Mouse (Mus musculus) embryonic facial prominence, embryonic 13.5 days (tissue): ENCODE measurements around the gene Slc9a2. TPM values are rescaled to one million over a fixed set of nuclear protein-coding genes. Genes with fewer than 3 reads are reported as not detected.

ENCODE experiments used
- ATAC-seq: fragments of 200-750 bp; cut with Nextera tagmentation; 2 replicates; pipeline ENCODE4 v1.8.0; 2017; ENCODE audit warnings: low read depth; ENCODE audit not compliant: insufficient number of reproducible peaks, insufficient read depth, low FRiP score, low TSS enrichment
- H3K27ac ChIP-seq: fragments of 300-500 bp; sonication (generic); 2 replicates; pipeline ENCODE4 v1.5.1; 2015; ENCODE audit warnings: moderate library complexity, mild to moderate bottlenecking, inconsistent platforms
- H3K27me3 ChIP-seq: fragments of 300-500 bp; sonication (generic); 2 replicates; pipeline ENCODE4 v1.6.1; 2015; ENCODE audit warnings: mild to moderate bottlenecking, inconsistent platforms
- H3K36me3 ChIP-seq: fragments of 300-500 bp; sonication (generic); 2 replicates; pipeline ENCODE4 v1.6.1; 2015; ENCODE audit warnings: mild to moderate bottlenecking, inconsistent platforms
- H3K4me1 ChIP-seq: fragments of 300-500 bp; sonication (generic); 2 replicates; pipeline ENCODE4 v1.6.1; 2015; ENCODE audit warnings: inconsistent platforms
- H3K4me2 ChIP-seq: fragments of 300-500 bp; sonication (generic); 2 replicates; pipeline ENCODE4 v1.6.1; 2015; ENCODE audit warnings: moderate library complexity, mild to moderate bottlenecking, inconsistent platforms
- H3K4me3 ChIP-seq: fragments of 300-500 bp; sonication (generic); 2 replicates; pipeline ENCODE4 v1.5.1; 2015; ENCODE audit warnings: mild to moderate bottlenecking, inconsistent platforms
- H3K9ac ChIP-seq: fragments of 300-500 bp; sonication (generic); 2 replicates; pipeline ENCODE4 v1.6.1; 2015; ENCODE audit warnings: mild to moderate bottlenecking, inconsistent platforms
- H3K9me3 ChIP-seq: fragments of 300-500 bp; sonication (generic); 2 replicates; pipeline ENCODE4 v1.6.1; 2016; ENCODE audit warnings: inconsistent platforms
- WGBS: fragments of 180-500 bp; shearing (Covaris S2); methylation state at CpG from one replicate; pipeline ENCODE4 v1.1.7; 2015; ENCODE audit warnings: mixed read lengths; 5-methylcytosine and 5-hydroxymethylcytosine counted together
- polyA plus RNA-seq: library from polyadenylated mRNA; unstranded; fragments of >200 nt; fragmentation: Nextera tagmentation; extraction: Ambion mirVana; gene quantifications from 2 replicates; pipeline ENCODE4 v1.2.1, GENCODE M21; 2015

Gene Slc9a2
- polyA plus RNA-seq, 1 experiment from 2014 or later, result 1.2 TPM

DNA sequence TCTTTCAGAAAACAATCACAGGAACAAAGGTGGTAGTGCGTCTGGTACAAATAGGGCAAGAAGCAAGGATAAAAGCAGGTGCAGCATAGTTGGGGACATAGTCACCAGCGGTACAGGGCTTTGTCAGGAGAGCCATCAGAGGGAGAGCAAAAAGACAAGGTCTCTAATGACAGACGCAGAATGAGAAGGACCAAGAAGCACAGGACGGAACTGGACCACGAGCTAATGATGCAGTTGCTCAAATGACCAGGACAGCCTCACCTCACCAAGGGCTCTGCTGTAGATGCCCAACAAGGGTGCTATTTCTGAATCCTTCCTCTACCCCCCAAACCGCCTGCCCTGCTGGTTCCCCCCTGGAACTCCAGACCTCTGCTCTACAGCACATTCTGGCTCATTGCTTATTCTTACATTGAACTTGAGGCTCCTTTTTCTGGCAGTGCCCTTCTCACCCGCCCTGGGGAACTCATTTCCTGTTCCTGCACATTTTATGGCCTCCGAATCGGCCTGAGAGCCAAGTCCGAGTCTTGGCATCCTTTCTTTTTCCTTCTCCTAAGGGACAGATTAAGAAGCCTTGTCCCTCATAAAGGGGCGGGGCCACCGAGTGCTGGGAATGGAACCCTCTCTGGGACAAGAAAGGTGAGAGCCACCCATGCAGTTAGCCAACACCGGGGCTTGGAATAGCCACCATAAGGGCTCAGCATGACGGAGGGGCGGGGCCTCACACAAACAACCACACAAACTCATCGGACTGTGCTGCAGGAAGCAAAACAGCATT lies 134.9 kb downstream of the Slc9a2 start:
- no peaks in the 10 kb centered on the region for H3K4me1 ChIP-seq
- H3K4me3 ChIP-seq, result no peak overlapping the region
- 64% methylated on average over 16 of the region's 16 CpGs for WGBS
- H3K9ac ChIP-seq, result no peak overlapping the region
- H3K27me3 ChIP-seq, result no peaks in the 10 kb centered on the region
- no peak for ATAC-seq
- no peaks in the 10 kb centered on the region for H3K9me3 ChIP-seq
- no peak overlapping the region for H3K4me2 ChIP-seq
- no peaks in the 10 kb centered on the region for H3K36me3 ChIP-seq
- no peak overlapping the region for H3K27ac ChIP-seq

Other genes starting within 250 kb of the Slc9a2 start
- gene Il18r1, start 215.0 kb upstream of the Slc9a2 start, polyA plus RNA-seq, result 0.14 TPM in 1 of 2 replicates, not detected in the other
- 0.21 and 0.48 TPM in 2 replicates for gene Il18rap, start 165.2 kb upstream of the Slc9a2 start, polyA plus RNA-seq
- gene Slc9a4, start 100.5 kb upstream of the Slc9a2 start, polyA plus RNA-seq, result not detected in 2 replicates
- gene Mfsd9, start 110.1 kb downstream of the Slc9a2 start, polyA plus RNA-seq, result 3.3 and 3.8 TPM in 2 replicates
- 0.20 and 0.62 TPM in 2 replicates for gene Tmem182, start 125.0 kb downstream of the Slc9a2 start, polyA plus RNA-seq